Mouse (Mus musculus): ENCODE results near the gene Olfr827.

GRCm38 (mm10) chr10:130263203-130263602, 49.0 kb upstream of the Olfr827 start:
- no peak for TF ChIP-seq CTCF (IDR thresholded peaks at IDR 0.05; ENCODE audit: low read depth, low read length)
- no peak for TF ChIP-seq POLR2A (IDR thresholded peaks at IDR 0.05; ENCODE audit: borderline replicate concordance, low read depth, low read length)
